ENCODE assay signal across 16 mouse cellular contexts in genomic region chrX:52961559-52962110, GRCm38 (mm10). TPM values are rescaled to one million over a fixed set of nuclear protein-coding genes. Genes with fewer than 3 reads are reported as not detected.
DNase-seq lines count a peak whose midpoint lies in the region; ATAC-seq and TF ChIP-seq lines count a peak whose summit lies in the region.
"Had no signal": no experiment of that assay in that cellular context is flagged by ENCODE, and none has a peak within 500 bp of the region (broad histone marks: within the 10 kb centered on the region; RNA-seq: fewer than 3 reads in every experiment).

No protein-coding gene starts in this region.

- peak overlapping the region; percentile 81 for H3K27ac ChIP-seq in heart, embryonic 13.5 days (replicated peaks)
- H3K27ac ChIP-seq in midbrain, embryonic 13.5 days, result no peak overlapping the region
- H3K27ac ChIP-seq in midbrain, embryonic 15.5 days, result no peak overlapping the region
- H3K27ac ChIP-seq in hindbrain, postnatal 0 days, result no peak overlapping the region
- H3K27ac ChIP-seq: midbrain, embryonic 12.5 days; neural tube, embryonic 13.5 days had no signal

- no peak for TF ChIP-seq CTCF in hindbrain, postnatal 0 days (IDR thresholded peaks at IDR 0.05; ENCODE audit: low read depth)

- H3K4me2 ChIP-seq in heart, embryonic 13.5 days, result peak overlapping the region; percentile 9; the same call in 1 of the 2 replicates
- no peak overlapping the region for H3K4me2 ChIP-seq in midbrain, embryonic 13.5 days (replicated peaks)
- no peak overlapping the region for H3K4me2 ChIP-seq in midbrain, embryonic 15.5 days
- no peak overlapping the region for H3K4me2 ChIP-seq in hindbrain, postnatal 0 days (ENCODE audit: low read depth, low read length)
- H3K4me2 ChIP-seq: liver, embryonic 11.5 days; midbrain, embryonic 12.5 days; neural tube, embryonic 13.5 days had no signal

- no peak overlapping the region for H3K9ac ChIP-seq in heart, embryonic 13.5 days
- no peak overlapping the region for H3K9ac ChIP-seq in midbrain, embryonic 13.5 days (replicated peaks)
- no peak overlapping the region for H3K9ac ChIP-seq in midbrain, embryonic 15.5 days
- no peak overlapping the region for H3K9ac ChIP-seq in hindbrain, postnatal 0 days (replicated peaks; ENCODE audit: low read length)
- H3K9ac ChIP-seq: midbrain, embryonic 12.5 days; neural tube, embryonic 13.5 days had no signal

- no peak for ATAC-seq in heart, embryonic 13.5 days (ENCODE audit: extremely low read depth, insufficient number of reproducible peaks, low FRiP score, low TSS enrichment)
- ATAC-seq in midbrain, embryonic 13.5 days, result peak; percentile 37; the same call in 1 of the 2 replicates
- ATAC-seq in midbrain, embryonic 15.5 days (replicated peaks), result no peak
- ATAC-seq in hindbrain, postnatal 0 days, result no peak
- ATAC-seq: inflammation-experienced regulatory T-cells, adult 6 months had no signal

- no peak for DNase-seq in heart, postnatal 25 days (ENCODE audit: low spot score)
- DNase-seq in ZHBTc4 (ENCODE audit: low read depth, low spot score), result peak; percentile 66
- DNase-seq in hindbrain, postnatal 0 days (ENCODE audit: low spot score), result peak; percentile 1
- DNase-seq in left cerebral cortex, postnatal 4 days, result no peak
- DNase-seq: adrenal gland, postnatal 25 days; cerebellum, postnatal 36 days; gastrocnemius, postnatal 10 days; right cerebral cortex, postnatal 25 days; thymus, postnatal 25 days had no signal

- 45% methylated on average over 5 of the region's 5 CpGs for WGBS in heart, embryonic 13.5 days
- 47% methylated on average over 5 of the region's 5 CpGs for WGBS in midbrain, embryonic 13.5 days
- 52% methylated on average over 5 of the region's 5 CpGs for whole genome bisulfite sequencing in midbrain, embryonic 15.5 days
- WGBS in hindbrain, postnatal 0 days, result 47% methylated on average over 5 of the region's 5 CpGs

- no peaks in the 10 kb centered on the region for H3K36me3 ChIP-seq in heart, embryonic 13.5 days
- no peaks in the 10 kb centered on the region for H3K36me3 ChIP-seq in midbrain, embryonic 13.5 days
- H3K36me3 ChIP-seq in midbrain, embryonic 15.5 days (replicated peaks), result no peaks in the 10 kb centered on the region
- no peaks in the 10 kb centered on the region for H3K36me3 ChIP-seq in hindbrain, postnatal 0 days (ENCODE audit: insufficient read depth, low read length)
- H3K36me3 ChIP-seq: midbrain, embryonic 12.5 days; neural tube, embryonic 13.5 days had no signal

- peaks cover 8% of the 10 kb centered on the region; the same call in 1 of the 2 replicates for H3K4me1 ChIP-seq in heart, embryonic 13.5 days
- no peaks in the 10 kb centered on the region for H3K4me1 ChIP-seq in midbrain, embryonic 13.5 days (replicated peaks)
- no peaks in the 10 kb centered on the region for H3K4me1 ChIP-seq in midbrain, embryonic 15.5 days
- no peaks in the 10 kb centered on the region for H3K4me1 ChIP-seq in hindbrain, postnatal 0 days (ENCODE audit: insufficient read depth, low read length)
- H3K4me1 ChIP-seq: midbrain, embryonic 12.5 days; neural tube, embryonic 13.5 days had no signal

- no peak overlapping the region for H3K4me3 ChIP-seq in heart, embryonic 13.5 days
- H3K4me3 ChIP-seq in midbrain, embryonic 13.5 days (replicated peaks), result no peak overlapping the region
- H3K4me3 ChIP-seq in midbrain, embryonic 15.5 days, result no peak overlapping the region
- no peak overlapping the region for H3K4me3 ChIP-seq in hindbrain, postnatal 0 days (ENCODE audit: low read length)
- H3K4me3 ChIP-seq: midbrain, embryonic 12.5 days; neural tube, embryonic 13.5 days had no signal

- intact Hi-C loops in heart, postnatal 25 days (cut with DNase I), result no loop called here
- intact Hi-C loops in left cerebral cortex, postnatal 4 days (cut with DNase I), result no loop called here

- H3K27me3 ChIP-seq in heart, embryonic 13.5 days (replicated peaks), result no peaks in the 10 kb centered on the region
- H3K27me3 ChIP-seq in midbrain, embryonic 13.5 days, result no peaks in the 10 kb centered on the region
- H3K27me3 ChIP-seq in midbrain, embryonic 15.5 days (replicated peaks), result no peaks in the 10 kb centered on the region
- H3K27me3 ChIP-seq in hindbrain, postnatal 0 days (ENCODE audit: insufficient read depth, low read length), result no peaks in the 10 kb centered on the region
- H3K27me3 ChIP-seq: midbrain, embryonic 12.5 days; neural tube, embryonic 13.5 days had no signal

- H3K9me3 ChIP-seq in heart, embryonic 13.5 days, result no peaks in the 10 kb centered on the region
- H3K9me3 ChIP-seq in midbrain, embryonic 13.5 days, result no peaks in the 10 kb centered on the region
- no peaks in the 10 kb centered on the region for H3K9me3 ChIP-seq in midbrain, embryonic 15.5 days
- H3K9me3 ChIP-seq in hindbrain, postnatal 0 days (ENCODE audit: low read length), result no peaks in the 10 kb centered on the region
- H3K9me3 ChIP-seq: midbrain, embryonic 12.5 days; neural tube, embryonic 13.5 days had no signal

RNA-seq across cellular contexts. Expression of gene Hprt, which starts 26.3 kb away (rescaled TPM):
- 191 and 224 TPM in 2 replicates for polyA plus RNA-seq in heart, embryonic 13.5 days (2015; fragmentation: Nextera tagmentation; extraction: Ambion mirVana)
- 10 to 100 TPM; 57.7 to 66.7 TPM for total RNA-seq in heart, postnatal 25 days (2021)
- polyA plus RNA-seq in midbrain, embryonic 13.5 days (2015; fragmentation: Nextera tagmentation; extraction: Ambion mirVana), result 57.4 and 62.6 TPM in 2 replicates
- polyA plus RNA-seq in midbrain, embryonic 15.5 days (2015; fragmentation: Nextera tagmentation; extraction: Ambion mirVana), result 80.2 and 83.4 TPM in 2 replicates
- total RNA-seq in hindbrain, postnatal 0 days (2014; rRNA removed), result 36.5 and 37.0 TPM in 2 replicates
- polyA plus RNA-seq in hindbrain, postnatal 0 days (2015; fragmentation: Nextera tagmentation; extraction: Ambion mirVana), result 213 and 221 TPM in 2 replicates
- 10 to 100 TPM; 77.3 to 90.7 TPM for total RNA-seq in left cerebral cortex, postnatal 4 days (2021)

RNA-seq across cellular contexts. Expression of gene Phf6, which starts 49.6 kb away (rescaled TPM):
- 15.6 and 16.1 TPM in 2 replicates for polyA plus RNA-seq in heart, embryonic 13.5 days (2015; fragmentation: Nextera tagmentation; extraction: Ambion mirVana)
- total RNA-seq in heart, postnatal 25 days (2021), result 1 to 10 TPM; 4.1 to 5.2 TPM
- polyA plus RNA-seq in midbrain, embryonic 13.5 days (2015; fragmentation: Nextera tagmentation; extraction: Ambion mirVana), result 91.0 and 94.3 TPM in 2 replicates
- 65.0 and 71.3 TPM in 2 replicates for polyA plus RNA-seq in midbrain, embryonic 15.5 days (2015; fragmentation: Nextera tagmentation; extraction: Ambion mirVana)
- total RNA-seq in hindbrain, postnatal 0 days (2014; rRNA removed), result 29.7 and 32.9 TPM in 2 replicates
- 34.6 and 35.4 TPM in 2 replicates for polyA plus RNA-seq in hindbrain, postnatal 0 days (2015; fragmentation: Nextera tagmentation; extraction: Ambion mirVana)
- 10 to 100 TPM; 36.1 to 42.4 TPM for total RNA-seq in left cerebral cortex, postnatal 4 days (2021)

Comparison
In these comparisons a context has a peak if more than half of its experiments do, and no peak if none do; other contexts are left out.
1. DNase-seq: peak in ZHBTc4 (single experiment) and hindbrain, postnatal 0 days (single experiment); none in heart, postnatal 25 days (single experiment) and left cerebral cortex, postnatal 4 days (single experiment).